Mouse (Mus musculus) embryonic facial prominence, embryonic 14.5 days (tissue): ENCODE data around the gene Gm29094. TPM values are rescaled to one million over a fixed set of nuclear protein-coding genes. Genes with fewer than 3 reads are reported as not detected.
"Not testable (repeated sequence)": the region's sequence is repeated elsewhere in the genome, so short reads cannot be mapped to it uniquely, and the experiment has no call there.

Experiments used
- ATAC-seq: fragments of 200-750 bp; cut with Nextera tagmentation; 2 replicates; pipeline ENCODE4 v1.8.0; 2017; ENCODE audit warnings: low read depth, moderate number of reproducible peaks, moderate TSS enrichment
- DNase-seq: peaks from one replicate; pipeline ENCODE4 v3.0.0-alpha.2; 2015; ENCODE audit warnings: low spot score
- H3K27ac ChIP-seq: fragments of 300-500 bp; sonication (generic); replicated peaks from 2 replicates; pipeline ENCODE4 v1.5.1; 2014; ENCODE audit warnings: low read depth, mild to moderate bottlenecking, low read length, moderate library complexity
- H3K27me3 ChIP-seq: fragments of 300-500 bp; sonication (generic); replicated peaks from 2 replicates; pipeline ENCODE4 v1.6.1; 2014; ENCODE audit warnings: low read length; ENCODE audit not compliant: control insufficient read depth, insufficient read depth
- H3K36me3 ChIP-seq: fragments of 300-500 bp; sonication (generic); 2 replicates; pipeline ENCODE4 v1.6.1; 2014; ENCODE audit warnings: low read length, mixed read lengths; ENCODE audit not compliant: control insufficient read depth, insufficient read depth
- H3K4me1 ChIP-seq: fragments of 300-500 bp; sonication (generic); 2 replicates; pipeline ENCODE4 v1.6.1; 2014; ENCODE audit warnings: antibody characterized with exemption, low read length; ENCODE audit not compliant: control insufficient read depth, insufficient read depth
- H3K4me2 ChIP-seq: fragments of 300-500 bp; sonication (generic); 2 replicates; pipeline ENCODE4 v1.6.1; 2014; ENCODE audit warnings: low read depth, mild to moderate bottlenecking, low read length, moderate library complexity, mixed read lengths
- H3K4me3 ChIP-seq: fragments of 300-500 bp; sonication (generic); 2 replicates; pipeline ENCODE4 v1.5.1; 2014; ENCODE audit warnings: low read depth, mild to moderate bottlenecking, low read length
- H3K9ac ChIP-seq: fragments of 300-500 bp; sonication (generic); 2 replicates; pipeline ENCODE4 v1.6.1; 2014; ENCODE audit warnings: low read depth, mild to moderate bottlenecking, low read length, moderate library complexity, mixed read lengths
- H3K9me3 ChIP-seq: fragments of 300-500 bp; sonication (generic); 2 replicates; pipeline ENCODE4 v1.6.1; 2016; ENCODE audit warnings: low read length; ENCODE audit not compliant: control insufficient read depth
- WGBS: fragments of 180-500 bp; shearing (Covaris S2); extraction: QIAGEN DNeasy Blood & Tissue Kit; methylation state at CpG from one replicate; pipeline ENCODE4 v1.1.7; 2014; 5-methylcytosine and 5-hydroxymethylcytosine counted together
- polyA plus RNA-seq: library from polyadenylated mRNA; unstranded; fragments of >200 nt; fragmentation: Nextera tagmentation; extraction: Ambion mirVana; gene quantifications from 2 replicates; pipeline ENCODE4 v1.2.1, GENCODE M21; 2014

Gm29094 gene
- polyA plus RNA-seq, 1 experiment from 2014 or later: not detected

DNA sequence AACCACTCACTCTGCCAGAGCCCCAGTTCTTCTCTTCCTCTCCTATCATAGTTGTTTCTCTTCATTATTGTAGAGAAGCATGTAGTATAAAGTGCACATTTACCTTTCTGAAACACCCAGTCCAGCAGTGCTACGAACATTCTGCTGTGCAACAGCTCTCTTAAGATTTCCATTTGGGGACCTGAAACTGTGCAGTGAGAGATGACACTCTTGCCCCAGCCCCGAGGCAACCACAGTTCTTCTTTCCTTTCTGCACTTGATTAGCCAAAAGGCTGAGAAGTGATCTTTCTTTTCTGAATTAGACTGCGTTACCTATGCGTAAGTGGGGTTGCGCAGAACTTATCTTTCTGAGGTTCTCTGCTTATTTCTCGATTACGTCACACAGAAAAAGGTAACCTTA, 28.9 kb downstream of the Gm29094 start:
- Histone ChIP-seq H3K4me3 (no peak overlapping the region), H3K4me1 (no peaks in the 10 kb centered on the region), H3K36me3 (no peaks in the 10 kb centered on the region), H3K4me2 (no peak overlapping the region), H3K9me3 (no peaks in the 10 kb centered on the region), H3K27me3 (no peaks in the 10 kb centered on the region), H3K27ac (no peak overlapping the region), H3K9ac (no peak overlapping the region)
- no peak for ATAC-seq
- 82% methylated on average over 7 of the region's 7 CpGs for WGBS
- DNase-seq: no peak

GRCm38 (mm10) chr9:89230897-89231497, 31.8 kb downstream of the Gm29094 start:
- not testable (repeated sequence) for H3K4me2 ChIP-seq, H3K4me3 ChIP-seq, H3K9ac ChIP-seq, DNase-seq, H3K9me3 ChIP-seq, H3K27me3 ChIP-seq, ATAC-seq, H3K36me3 ChIP-seq, H3K27ac ChIP-seq, H3K4me1 ChIP-seq
- 60% methylated on average over 1 of the region's 2 CpGs for WGBS

- WGBS: 85% methylated on average over 4 of the region's 4 CpGs
- not testable (repeated sequence) for DNase-seq, H3K4me3 ChIP-seq, H3K4me1 ChIP-seq, H3K27ac ChIP-seq, H3K4me2 ChIP-seq, H3K9me3 ChIP-seq, H3K9ac ChIP-seq, ATAC-seq, H3K36me3 ChIP-seq, H3K27me3 ChIP-seq
Observed at GRCm38 (mm10) chr9:89237131-89237530, 38.0 kb downstream of the Gm29094 start.

- H3K9me3 ChIP-seq, H3K4me1 ChIP-seq, H3K36me3 ChIP-seq, H3K27ac ChIP-seq, H3K27me3 ChIP-seq, DNase-seq, ATAC-seq, H3K4me3 ChIP-seq, H3K4me2 ChIP-seq, H3K9ac ChIP-seq: not testable (repeated sequence)
- WGBS: 90% methylated on average over 3 of the region's 5 CpGs
Observed at GRCm38 (mm10) chr9:89238976-89239505, 39.9 kb downstream of the Gm29094 start.

- H3K4me3 ChIP-seq, H3K4me2 ChIP-seq, H3K27ac ChIP-seq, H3K4me1 ChIP-seq, H3K36me3 ChIP-seq, H3K27me3 ChIP-seq, H3K9me3 ChIP-seq, DNase-seq, ATAC-seq, H3K9ac ChIP-seq: not testable (repeated sequence)
- 87% methylated on average over 3 of the region's 3 CpGs for WGBS
Observed at GRCm38 (mm10) chr9:89240516-89241019, 41.4 kb downstream of the Gm29094 start.

DNA sequence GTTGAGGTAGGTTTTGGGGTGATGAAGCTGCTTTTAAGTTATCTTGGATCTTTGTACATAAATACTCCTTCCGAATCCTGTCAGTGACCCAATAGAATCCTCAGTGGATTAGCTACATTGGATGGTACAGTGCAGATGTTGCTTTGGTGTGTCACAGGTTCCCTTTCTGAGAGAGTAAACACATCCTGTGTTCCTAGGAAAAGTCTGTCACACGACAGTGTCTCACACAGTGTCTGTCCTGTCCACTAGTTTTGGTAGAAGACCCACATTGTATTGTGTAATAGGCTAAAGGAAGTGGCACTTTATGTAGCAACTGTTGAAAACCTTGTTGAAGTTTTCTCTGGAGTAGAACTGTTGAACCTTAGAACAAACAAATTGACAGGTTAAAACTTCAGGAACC, 54.2 kb downstream of the Gm29094 start:
- H3K27ac ChIP-seq: no peak overlapping the region
- no peak overlapping the region for H3K4me2 ChIP-seq
- H3K9ac ChIP-seq: no peak overlapping the region
- H3K36me3 ChIP-seq: no peaks in the 10 kb centered on the region
- no peak for DNase-seq
- H3K27me3 ChIP-seq: no peaks in the 10 kb centered on the region
- no peak overlapping the region for H3K4me3 ChIP-seq
- no peaks in the 10 kb centered on the region for H3K4me1 ChIP-seq
- H3K9me3 ChIP-seq: no peaks in the 10 kb centered on the region
- no peak for ATAC-seq
- WGBS: 78% methylated on average over 2 of the region's 2 CpGs

- Histone ChIP-seq H3K27ac (no peak overlapping the region), H3K27me3 (no peaks in the 10 kb centered on the region), H3K4me3 (no peak overlapping the region), H3K4me1 (no peaks in the 10 kb centered on the region), H3K4me2 (no peak overlapping the region), H3K9me3 (no peaks in the 10 kb centered on the region), H3K9ac (no peak overlapping the region), H3K36me3 (no peaks in the 10 kb centered on the region)
- ATAC-seq (no peak), DNase-seq (no peak)
- 82% methylated on average over 12 of the region's 12 CpGs for WGBS
Observed at GRCm38 (mm10) chr9:89256556-89257335, 57.6 kb downstream of the Gm29094 start.

GRCm38 (mm10) chr9:89263968-89264367, 64.8 kb downstream of the Gm29094 start:
- Histone ChIP-seq H3K9me3 (no peaks in the 10 kb centered on the region), H3K4me2 (no peak overlapping the region), H3K9ac (no peak overlapping the region), H3K4me1 (no peaks in the 10 kb centered on the region), H3K36me3 (no peaks in the 10 kb centered on the region), H3K27me3 (no peaks in the 10 kb centered on the region), H3K27ac (no peak overlapping the region), H3K4me3 (no peak overlapping the region)
- WGBS: 93% methylated on average over 3 of the region's 3 CpGs
- ATAC-seq (no peak), DNase-seq (no peak)
